Mouse (Mus musculus) forebrain, embryonic 15.5 days (tissue): Measurements from ENCODE around the gene Gm13090. TPM values are rescaled to one million over a fixed set of nuclear protein-coding genes. Genes with fewer than 3 reads are reported as not detected.
A peak's percentile ranks its signal among the peaks of the same experiment; 100 is the strongest.

Source experiments
- ATAC-seq: fragments of 200-750 bp; cut with Nextera tagmentation; replicated peaks from 2 replicates; pipeline ENCODE4 v1.8.0; 2017; ENCODE audit warnings: mild to moderate bottlenecking, moderate TSS enrichment, moderate library complexity
- H3K27ac ChIP-seq: fragments of 300-500 bp; sonication (generic); replicated peaks from 2 replicates; pipeline ENCODE4 v1.5.1; 2015; ENCODE audit warnings: mild to moderate bottlenecking, inconsistent platforms
- H3K27me3 ChIP-seq: fragments of 300-500 bp; sonication (generic); 2 replicates; pipeline ENCODE4 v1.6.1; 2015; ENCODE audit warnings: inconsistent platforms
- H3K36me3 ChIP-seq: fragments of 300-500 bp; sonication (generic); 2 replicates; pipeline ENCODE4 v1.6.1; 2015; ENCODE audit warnings: mild to moderate bottlenecking, inconsistent platforms
- H3K4me1 ChIP-seq: fragments of 300-500 bp; sonication (generic); 2 replicates; pipeline ENCODE4 v1.6.1; 2015; ENCODE audit warnings: inconsistent platforms
- H3K4me2 ChIP-seq: fragments of 300-500 bp; sonication (generic); replicated peaks from 2 replicates; pipeline ENCODE4 v1.6.1; 2015; ENCODE audit warnings: mild to moderate bottlenecking, inconsistent platforms
- H3K4me3 ChIP-seq: fragments of 300-500 bp; sonication (generic); 2 replicates; pipeline ENCODE4 v1.5.1; 2015; ENCODE audit warnings: mild to moderate bottlenecking, inconsistent platforms
- H3K9ac ChIP-seq: fragments of 300-500 bp; sonication (generic); replicated peaks from 2 replicates; pipeline ENCODE4 v1.6.1; 2015; ENCODE audit warnings: mild to moderate bottlenecking, inconsistent platforms
- H3K9me3 ChIP-seq: fragments of 300-500 bp; sonication (generic); 2 replicates; pipeline ENCODE4 v1.6.1; 2016; ENCODE audit warnings: inconsistent platforms
- WGBS: fragments of 180-500 bp; shearing (Covaris S2); methylation state at CpG from one replicate; pipeline ENCODE4 v1.1.7; 2015; ENCODE audit warnings: mixed read lengths; 5-methylcytosine and 5-hydroxymethylcytosine counted together
- polyA plus RNA-seq: library from polyadenylated mRNA; unstranded; fragments of >200 nt; fragmentation: Nextera tagmentation; extraction: Ambion mirVana; gene quantifications from 2 replicates; pipeline ENCODE4 v1.2.1, GENCODE M21; 2015

Gene Gm13090
- 0.24 TPM in 1 of 2 replicates, not detected in the other for polyA plus RNA-seq

DNA sequence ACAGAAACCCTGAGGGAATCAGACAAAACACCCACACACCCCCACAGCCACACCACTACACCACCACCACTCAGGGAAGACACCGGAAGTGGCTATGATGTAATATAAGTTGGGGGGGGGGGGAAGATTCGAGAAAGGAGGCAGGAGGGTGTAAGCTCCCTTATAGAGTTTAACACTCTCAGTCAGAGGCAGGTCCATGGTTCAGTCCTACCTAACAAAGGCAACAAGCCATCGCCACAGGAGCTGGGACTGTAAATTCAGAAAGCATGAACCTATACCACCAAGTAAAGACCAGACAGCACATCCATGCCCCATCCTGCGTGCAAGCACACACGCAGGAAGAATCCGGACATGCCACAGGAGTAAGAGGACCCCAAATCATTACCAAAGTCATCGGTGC is at the start of gene Gm13090:
Gene Gm13090, plus strand, starts transcription at position 301 of the 400 bp plus-strand sequence.
- no peak for ATAC-seq
- H3K4me2 ChIP-seq = no peak within 1 kb of the TSS
- H3K36me3 ChIP-seq = peaks cover 41% of the 10 kb centered on the region
- H3K27ac ChIP-seq = peak within 1 kb of the TSS; percentile 54
- WGBS = 84% methylated on average over 7 of the region's 7 CpGs
- H3K4me1 ChIP-seq = peaks cover 27% of the 10 kb centered on the region
- H3K27me3 ChIP-seq = no peaks in the 10 kb centered on the region
- no peaks in the 10 kb centered on the region for H3K9me3 ChIP-seq
- H3K9ac ChIP-seq = no peak within 1 kb of the TSS
- no peak within 1 kb of the TSS for H3K4me3 ChIP-seq

GRCm38 (mm10) chr4:151041506-151041905 is 47.9 kb upstream of the Gm13090 start:
- H3K27ac ChIP-seq = no peak overlapping the region
- H3K4me3 ChIP-seq = no peak overlapping the region
- H3K9me3 ChIP-seq = no peaks in the 10 kb centered on the region
- WGBS = 86% methylated on average over 5 of the region's 5 CpGs
- no peak overlapping the region for H3K9ac ChIP-seq
- H3K27me3 ChIP-seq = 0 out of 2 replicates have a peak, but pooled peaks cover 9% of the 10 kb centered on the region
- H3K36me3 ChIP-seq = peaks cover 2% of the 10 kb centered on the region
- peaks cover 14% of the 10 kb centered on the region for H3K4me1 ChIP-seq
- ATAC-seq = no peak
- no peak overlapping the region for H3K4me2 ChIP-seq

GRCm38 (mm10) chr4:151043281-151043680 is 46.1 kb upstream of the Gm13090 start:
- peaks cover 17% of the 10 kb centered on the region for H3K36me3 ChIP-seq
- WGBS = 34% methylated on average over 5 of the region's 5 CpGs
- H3K27me3 ChIP-seq = 0 out of 2 replicates have a peak, but pooled peaks cover 9% of the 10 kb centered on the region
- no peak for ATAC-seq
- no peak overlapping the region for H3K9ac ChIP-seq
- H3K4me2 ChIP-seq = peak overlapping the region; percentile 92; the same call in 1 of the 2 replicates
- H3K4me1 ChIP-seq = peaks cover 14% of the 10 kb centered on the region
- H3K4me3 ChIP-seq = 0 out of 2 replicates have a peak overlapping the region, but pooled peaks have one; percentile 66
- H3K9me3 ChIP-seq = no peaks in the 10 kb centered on the region
- H3K27ac ChIP-seq = no peak overlapping the region

GRCm38 (mm10) chr4:151044037-151044943 is 45.1 kb upstream of the Gm13090 start, which contains the start of gene Per3:
Per3 (minus strand) TSS chr4:151044665.
- H3K4me2 ChIP-seq = peak within 1 kb of the TSS; percentile 92
- H3K27ac ChIP-seq = no peak within 1 kb of the TSS
- no peaks in the 10 kb centered on the region for H3K9me3 ChIP-seq
- H3K36me3 ChIP-seq = peaks cover 27% of the 10 kb centered on the region
- WGBS = under 1% methylated on average over 78 of the region's 79 CpGs
- 0 out of 2 replicates have a peak, but pooled peaks cover 9% of the 10 kb centered on the region for H3K27me3 ChIP-seq
- peak within 1 kb of the TSS; percentile 66 for H3K4me3 ChIP-seq
- peak; percentile 95 for ATAC-seq
- H3K4me1 ChIP-seq = peaks cover 14% of the 10 kb centered on the region
- H3K9ac ChIP-seq = peak within 1 kb of the TSS; percentile 39

GRCm38 (mm10) chr4:151044944-151045570 is 44.3 kb upstream of the Gm13090 start:
- 5% methylated on average over 21 of the region's 21 CpGs for WGBS

GRCm38 (mm10) chr4:151046524-151046923 is 42.8 kb upstream of the Gm13090 start:
- Histone ChIP-seq H3K36me3 (peaks cover 47% of the 10 kb centered on the region), H3K9me3 (no peaks in the 10 kb centered on the region), H3K4me2 (no peak overlapping the region), H3K4me1 (peaks cover 14% of the 10 kb centered on the region), H3K27ac (no peak overlapping the region), H3K9ac (no peak overlapping the region), H3K4me3 (no peak overlapping the region), H3K27me3 (0 out of 2 replicates have a peak, but pooled peaks cover 9% of the 10 kb centered on the region)
- 84% methylated on average over 3 of the region's 3 CpGs for WGBS
- ATAC-seq = no peak

More at GRCm38 (mm10) chr4:151044944-151045570, 44.3 kb upstream of the Gm13090 start:
- Histone ChIP-seq H3K4me3 (peak overlapping the region; percentile 66), H3K9me3 (no peaks in the 10 kb centered on the region), H3K4me2 (peak overlapping the region; percentile 92), H3K9ac (peak overlapping the region; percentile 27), H3K27me3 (0 out of 2 replicates have a peak, but pooled peaks cover 9% of the 10 kb centered on the region), H3K36me3 (peaks cover 35% of the 10 kb centered on the region), H3K4me1 (peaks cover 14% of the 10 kb centered on the region), H3K27ac (no peak overlapping the region)
- peak; percentile 14; the same call in 1 of the 2 replicates for ATAC-seq

GRCm38 (mm10) chr4:151051162-151051561 is 38.2 kb upstream of the Gm13090 start:
- peaks cover 74% of the 10 kb centered on the region for H3K36me3 ChIP-seq
- no peak overlapping the region for H3K4me3 ChIP-seq
- H3K4me2 ChIP-seq = no peak overlapping the region
- H3K9me3 ChIP-seq = no peaks in the 10 kb centered on the region
- WGBS = 100% methylated on average over 1 of the region's 1 CpGs
- ATAC-seq = no peak
- no peaks in the 10 kb centered on the region for H3K27me3 ChIP-seq
- H3K4me1 ChIP-seq = peaks cover 5% of the 10 kb centered on the region
- no peak overlapping the region for H3K9ac ChIP-seq
- H3K27ac ChIP-seq = no peak overlapping the region

- H3K9me3 ChIP-seq = no peaks in the 10 kb centered on the region
- ATAC-seq = peak; percentile 99
- H3K4me2 ChIP-seq = peak within 1 kb of the TSS; percentile 57
- no peaks in the 10 kb centered on the region for H3K27me3 ChIP-seq
- H3K36me3 ChIP-seq = peaks cover 38% of the 10 kb centered on the region
- H3K9ac ChIP-seq = peak within 1 kb of the TSS; percentile 85
- peak within 1 kb of the TSS; percentile 90 for H3K27ac ChIP-seq
- under 1% methylated on average over 114 of the region's 114 CpGs for WGBS
- peaks cover 21% of the 10 kb centered on the region for H3K4me1 ChIP-seq
- peak within 1 kb of the TSS; percentile 76 for H3K4me3 ChIP-seq
Observed at GRCm38 (mm10) chr4:151057347-151058321, 31.7 kb upstream of the Gm13090 start, which contains the start of gene Vamp3. Vamp3 (minus strand) TSS chr4:151057963.

DNA sequence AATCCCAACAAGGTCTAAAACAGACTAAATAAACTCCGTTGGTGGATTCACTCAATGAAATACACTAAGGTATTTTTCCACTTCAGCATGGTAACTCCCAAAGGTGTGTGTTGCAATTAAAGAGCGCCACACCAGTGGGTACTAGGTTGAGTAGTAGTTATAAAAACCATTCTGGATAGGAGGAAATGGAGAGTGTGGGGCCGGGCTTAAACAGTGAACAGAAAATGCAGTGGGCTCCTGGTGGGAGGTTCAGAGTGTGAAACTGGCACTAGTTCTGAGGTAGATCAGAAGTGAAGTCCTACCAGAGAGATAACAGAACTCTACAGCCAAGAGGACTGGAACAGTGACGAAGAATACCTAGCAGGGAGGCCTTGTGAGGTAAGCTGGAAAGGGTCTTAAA is 30.7 kb upstream of the Gm13090 start:
- no peaks in the 10 kb centered on the region for H3K9me3 ChIP-seq
- peaks cover 21% of the 10 kb centered on the region for H3K4me1 ChIP-seq
- WGBS = 80% methylated on average over 4 of the region's 4 CpGs
- 0 out of 2 replicates have a peak overlapping the region, but pooled peaks have one; percentile 39 for H3K9ac ChIP-seq
- peak overlapping the region; percentile 90 for H3K27ac ChIP-seq
- no peaks in the 10 kb centered on the region for H3K27me3 ChIP-seq
- no peak; the same call in 1 of the 2 replicates for ATAC-seq
- peaks cover 44% of the 10 kb centered on the region for H3K36me3 ChIP-seq
- H3K4me2 ChIP-seq = peak overlapping the region; percentile 48
- H3K4me3 ChIP-seq = peak overlapping the region; percentile 76; the same call in 1 of the 2 replicates

DNA sequence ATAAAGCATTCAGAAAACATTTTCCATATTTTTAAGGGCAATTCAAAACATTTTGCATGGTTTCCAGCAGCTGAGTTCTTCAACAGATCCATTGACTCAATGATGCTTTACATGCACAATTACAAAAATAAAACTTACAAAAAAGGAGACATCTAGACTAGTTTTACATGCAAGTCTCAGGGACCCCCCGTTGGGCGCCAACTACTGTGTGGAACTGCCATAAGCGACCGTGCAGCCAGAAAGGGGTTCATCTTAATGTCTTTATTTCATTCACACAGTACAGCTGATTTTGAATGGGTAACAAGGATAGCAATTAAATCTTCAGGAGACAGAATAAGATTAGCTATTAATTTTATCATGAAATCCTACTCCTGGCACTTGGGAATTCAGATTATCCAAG is 29.8 kb upstream of the Gm13090 start:
- H3K4me1 ChIP-seq = peaks cover 21% of the 10 kb centered on the region
- H3K27ac ChIP-seq = no peak overlapping the region
- no peaks in the 10 kb centered on the region for H3K27me3 ChIP-seq
- H3K9ac ChIP-seq = no peak overlapping the region
- peaks cover 43% of the 10 kb centered on the region for H3K36me3 ChIP-seq
- no peak for ATAC-seq
- H3K4me3 ChIP-seq = no peak overlapping the region
- 88% methylated on average over 4 of the region's 4 CpGs for WGBS
- no peak overlapping the region for H3K4me2 ChIP-seq
- H3K9me3 ChIP-seq = no peaks in the 10 kb centered on the region

DNA sequence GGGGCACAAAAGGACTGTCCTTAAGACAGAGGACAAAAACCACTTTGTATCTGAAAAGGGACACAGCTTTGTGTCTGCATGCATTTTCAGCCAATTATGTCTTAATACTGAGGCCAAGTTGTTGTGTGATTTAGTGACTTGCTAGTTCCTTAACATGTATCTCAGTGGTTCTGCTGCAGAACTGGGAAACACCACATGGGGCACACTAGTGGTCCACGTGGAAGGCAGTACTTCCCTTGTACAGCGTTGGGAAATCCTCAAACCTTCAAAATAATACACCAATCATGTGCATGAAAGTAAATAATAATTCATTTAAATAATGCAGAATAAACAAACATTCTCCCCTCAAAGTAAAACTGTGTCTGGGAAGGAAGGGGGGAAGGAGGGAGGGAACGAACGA is 20.6 kb upstream of the Gm13090 start:
- no peak overlapping the region for H3K9ac ChIP-seq
- H3K27me3 ChIP-seq = no peaks in the 10 kb centered on the region
- WGBS = 71% methylated on average over 4 of the region's 4 CpGs
- H3K4me3 ChIP-seq = no peak overlapping the region
- no peak for ATAC-seq
- H3K36me3 ChIP-seq = peaks cover 83% of the 10 kb centered on the region
- H3K9me3 ChIP-seq = no peaks in the 10 kb centered on the region
- H3K4me1 ChIP-seq = no peaks in the 10 kb centered on the region
- H3K27ac ChIP-seq = no peak overlapping the region
- no peak overlapping the region for H3K4me2 ChIP-seq
